Mouse (Mus musculus): ENCODE measurements at regions not wholly inside any gene's neighbourhood (a gene's known extent, or its start where the extent isn't known, plus 50 kb on each side); places are given as distances from the start of the nearest gene placed in this dataset.

DNA sequence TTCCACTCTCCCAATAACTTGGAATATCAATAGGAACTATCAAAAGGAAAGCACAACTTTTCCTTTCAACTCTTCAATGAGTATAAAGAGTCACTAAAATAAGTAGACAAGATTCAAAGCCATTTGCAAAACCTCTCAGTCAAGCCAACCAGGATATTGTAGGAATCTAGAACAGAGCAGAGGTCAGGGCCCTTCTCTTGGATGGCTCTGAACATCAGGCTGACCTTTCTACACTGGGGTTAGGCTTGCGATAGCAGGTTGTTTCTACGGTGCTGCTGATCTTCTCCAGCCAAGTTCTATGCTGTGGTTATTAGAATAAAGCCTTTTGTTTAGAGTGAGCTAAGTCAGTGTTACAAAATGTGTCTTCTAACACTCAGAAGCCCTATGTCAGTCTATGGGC lies 658.6 kb downstream of the Ofcc1 start:
- no peak for DNase-seq

DNA sequence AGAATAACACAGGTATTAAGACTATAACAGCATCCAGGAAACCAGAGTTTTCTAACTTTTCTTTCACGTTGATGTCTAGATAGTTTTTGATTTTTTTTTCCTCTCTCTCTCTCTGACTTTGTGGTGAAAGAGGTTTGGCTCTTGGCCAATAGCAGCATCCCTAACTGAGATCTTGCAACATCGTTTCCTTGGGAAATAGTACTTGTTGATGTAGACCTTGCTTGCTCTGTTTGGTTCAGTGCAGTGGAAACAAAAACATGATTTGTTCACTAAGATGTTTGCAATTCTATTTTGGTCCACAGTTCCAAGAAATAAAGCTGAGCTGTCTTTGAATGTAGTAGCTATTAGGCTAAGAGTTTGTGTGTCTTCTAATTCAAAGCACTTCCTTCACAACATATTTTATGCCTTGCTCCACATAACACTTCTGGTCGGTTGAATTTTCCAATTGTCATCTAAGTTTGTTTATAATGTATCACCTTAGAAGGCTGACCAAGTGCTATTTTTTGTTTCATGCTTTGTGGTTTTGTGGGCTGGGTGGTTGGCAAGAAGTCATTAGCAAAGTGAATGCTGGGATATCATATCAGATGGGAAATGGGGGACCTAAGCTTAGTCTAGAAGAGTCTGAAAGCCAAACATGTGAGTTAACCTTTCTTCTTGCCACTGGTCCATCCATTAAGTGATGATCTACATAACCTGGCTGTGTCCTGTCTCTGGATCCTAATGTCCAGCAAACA lies 669.8 kb downstream of the Ofcc1 start:
- DNase-seq = peak in 1 of 2 experiments; percentile 1

DNA sequence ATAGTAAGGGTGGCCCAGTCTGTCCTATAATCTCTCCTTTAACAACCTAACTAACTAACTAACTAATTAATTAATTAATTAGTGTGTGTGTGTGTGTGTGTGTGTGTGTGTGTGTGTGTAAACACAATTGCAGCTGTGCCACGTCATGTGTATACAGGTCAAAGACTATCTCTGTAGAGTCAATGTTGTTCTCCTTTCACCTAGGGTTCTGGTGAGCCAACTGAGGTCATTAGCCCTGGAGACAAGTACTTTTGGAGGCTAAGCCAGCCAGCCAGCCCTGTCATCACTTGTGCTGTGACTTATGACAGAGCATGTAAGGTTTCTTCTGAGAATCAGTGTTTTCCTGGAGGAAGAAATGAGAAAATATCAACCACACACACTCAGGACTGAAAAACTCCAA lies 696.7 kb downstream of the Ofcc1 start:
- DNase-seq = no peak

DNA sequence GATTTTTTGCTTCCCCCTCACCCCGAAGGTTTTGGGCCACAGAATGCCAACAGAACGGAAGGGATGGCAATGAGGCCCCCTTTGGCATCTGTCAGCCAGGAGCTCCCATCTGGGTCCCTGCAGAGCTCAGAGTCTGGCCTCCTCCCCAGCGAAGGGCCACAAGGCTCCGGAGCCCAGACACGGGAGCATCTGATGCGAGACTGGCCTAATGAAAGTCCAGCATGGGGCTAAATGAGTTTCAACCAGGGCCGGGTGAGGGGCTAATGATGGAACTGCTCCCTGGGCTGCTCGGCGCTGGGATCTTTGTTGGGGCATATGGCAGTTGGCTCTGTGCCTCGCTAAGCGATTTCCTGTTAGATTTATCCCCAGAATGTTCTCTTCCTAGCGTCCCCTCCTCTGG lies 688.8 kb upstream of the Slc35b3 start:
- peak; percentile 50 to 55 for DNase-seq

DNA sequence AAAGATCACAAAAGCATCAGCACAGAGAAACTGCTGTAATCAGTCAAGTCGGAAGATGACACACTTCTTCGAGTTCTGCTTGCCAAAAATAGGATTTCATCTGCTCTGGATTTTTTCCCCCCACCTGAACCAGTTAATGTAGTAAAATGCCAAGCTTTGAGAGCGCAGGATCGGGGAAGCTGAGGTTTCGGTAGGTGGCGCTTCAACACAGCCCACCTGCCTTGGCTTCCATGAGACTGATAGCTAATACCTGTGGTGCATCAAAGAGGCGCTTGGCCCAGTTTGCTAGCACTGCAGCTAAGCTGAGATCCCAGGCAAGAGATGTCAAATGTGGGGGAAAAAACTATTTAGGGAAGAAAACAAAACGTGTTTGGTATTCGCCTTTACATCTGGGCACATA lies 686.7 kb upstream of the Slc35b3 start:
- DNase-seq = peak; percentile 85 to 86

DNA sequence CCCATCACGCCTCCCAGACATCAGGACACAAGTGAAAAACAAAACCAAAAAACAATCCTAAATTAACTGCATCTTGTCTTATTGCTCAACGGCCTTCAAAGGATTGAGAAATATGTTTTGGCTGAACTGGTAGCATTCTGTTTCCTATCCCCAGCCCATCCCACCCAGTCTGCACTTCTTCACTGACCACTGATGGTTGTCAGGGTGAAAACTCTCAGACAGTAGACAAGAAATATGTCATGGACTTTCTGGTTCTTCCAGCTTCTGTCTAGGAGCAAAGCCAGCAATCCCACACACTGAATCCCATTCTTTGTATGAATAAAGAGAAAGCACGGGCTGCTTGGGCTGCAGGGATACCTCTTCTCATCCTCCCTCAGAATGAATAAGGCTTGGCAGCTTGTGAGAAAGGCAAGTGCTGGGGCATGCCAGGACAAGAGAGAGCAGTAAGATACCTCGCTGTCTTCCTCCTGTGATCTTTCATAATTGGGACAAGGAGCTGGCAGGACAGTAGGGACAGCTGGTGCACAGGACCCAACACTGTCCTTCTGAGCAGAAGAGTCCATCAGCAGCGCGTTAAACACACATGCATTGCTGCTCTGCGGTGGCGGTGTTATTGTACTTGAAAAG lies 670.9 kb upstream of the Slc35b3 start:
- DNase-seq = peak; percentile 65 to 67

Measured in cerebellum, postnatal 14 days (tissue).